ENCODE assay signal across 28 mouse cellular contexts in the genomic region with DNA sequence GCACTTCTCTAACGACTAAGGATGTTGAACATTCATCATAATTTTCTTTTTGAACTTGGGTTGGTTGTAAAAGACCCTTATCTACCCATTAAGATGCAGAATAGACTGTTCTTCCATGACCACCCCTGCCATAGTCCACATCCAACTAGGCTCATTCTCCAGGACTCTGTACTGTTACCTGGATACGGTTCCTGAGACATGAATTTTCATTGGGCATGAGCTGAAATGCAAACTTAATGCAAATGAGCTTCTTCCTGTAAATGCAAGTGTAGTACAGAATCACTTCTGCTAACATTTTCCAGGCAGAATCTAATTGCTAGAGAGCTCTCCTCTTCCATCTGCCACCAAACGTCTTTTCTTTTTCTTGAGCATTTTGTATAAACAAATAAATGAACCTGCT.
DNase-seq lines count a peak whose midpoint lies in the region; ATAC-seq and TF ChIP-seq lines count a peak whose summit lies in the region.
"Had no signal": no experiment of that assay in that cellular context is flagged by ENCODE, and none has a peak within 500 bp of the region (broad histone marks: within the 10 kb centered on the region; RNA-seq: fewer than 3 reads in every experiment).

No protein-coding gene starts in this region.

- H3K27me3 ChIP-seq in forebrain, embryonic 14.5 days (replicated peaks; ENCODE audit: control insufficient read depth, insufficient read depth, low read length): no peaks in the 10 kb centered on the region
- no peaks in the 10 kb centered on the region for H3K27me3 ChIP-seq in forebrain, embryonic 11.5 days (ENCODE audit: control insufficient read depth, insufficient read depth, low read length)
- no peaks in the 10 kb centered on the region for H3K27me3 ChIP-seq in hindbrain, postnatal 0 days (ENCODE audit: insufficient read depth, low read length)
- no peaks in the 10 kb centered on the region for H3K27me3 ChIP-seq in hindbrain, embryonic 12.5 days
- H3K27me3 ChIP-seq: embryonic facial prominence, embryonic 12.5 days; heart, embryonic 12.5 days; intestine, embryonic 15.5 days; limb, embryonic 12.5 days; liver, embryonic 15.5 days; neural tube, embryonic 12.5 days had no signal

- no peaks in the 10 kb centered on the region for H3K36me3 ChIP-seq in forebrain, embryonic 14.5 days (ENCODE audit: control insufficient read depth, insufficient read depth, low read length)
- no peaks in the 10 kb centered on the region for H3K36me3 ChIP-seq in forebrain, embryonic 11.5 days (ENCODE audit: control insufficient read depth, insufficient read depth, low read length)
- no peaks in the 10 kb centered on the region for H3K36me3 ChIP-seq in hindbrain, postnatal 0 days (ENCODE audit: insufficient read depth, low read length)
- no peaks in the 10 kb centered on the region for H3K36me3 ChIP-seq in hindbrain, embryonic 12.5 days
- H3K36me3 ChIP-seq: embryonic facial prominence, embryonic 12.5 days; G1E; heart, embryonic 12.5 days; intestine, embryonic 15.5 days; limb, embryonic 12.5 days; liver, embryonic 15.5 days; neural tube, embryonic 12.5 days had no signal

- H3K9ac ChIP-seq in forebrain, embryonic 14.5 days (ENCODE audit: low read length): no peak overlapping the region
- no peak overlapping the region for H3K9ac ChIP-seq in forebrain, embryonic 11.5 days (ENCODE audit: low read length)
- H3K9ac ChIP-seq in hindbrain, postnatal 0 days (replicated peaks; ENCODE audit: low read length): no peak overlapping the region
- H3K9ac ChIP-seq in hindbrain, embryonic 12.5 days: no peak overlapping the region
- H3K9ac ChIP-seq: embryonic facial prominence, embryonic 12.5 days; heart, embryonic 12.5 days; intestine, embryonic 15.5 days; limb, embryonic 12.5 days; liver, embryonic 15.5 days; lung, embryonic 14.5 days; neural tube, embryonic 12.5 days had no signal

- no peak overlapping the region for H3K4me3 ChIP-seq in forebrain, embryonic 14.5 days (ENCODE audit: low read depth, low read length)
- H3K4me3 ChIP-seq in forebrain, embryonic 11.5 days (ENCODE audit: low read depth, low read length): no peak overlapping the region
- H3K4me3 ChIP-seq in hindbrain, postnatal 0 days (ENCODE audit: low read length): no peak overlapping the region
- no peak overlapping the region for H3K4me3 ChIP-seq in hindbrain, embryonic 12.5 days
- H3K4me3 ChIP-seq: embryonic facial prominence, embryonic 12.5 days; heart, adult 2 months; heart, embryonic 12.5 days; intestine, embryonic 15.5 days; layer of hippocampus, adult 2 months; left cerebral cortex, adult 2 months; limb, embryonic 12.5 days; liver, embryonic 15.5 days; neural tube, embryonic 12.5 days had no signal

- DNase-seq in forebrain, embryonic 14.5 days (ENCODE audit: low spot score): peak; percentile 19
- no peak for DNase-seq in forebrain, embryonic 11.5 days (ENCODE audit: low spot score)
- no peak for DNase-seq in hindbrain, postnatal 0 days (ENCODE audit: low spot score)
- DNase-seq in right cerebral cortex, postnatal 10 days (ENCODE audit: low spot score in 2 of 2): peak; percentile 15 to 20
- DNase-seq in right cerebral cortex, adult 2 months (ENCODE audit: low spot score in 2 of 2): no peak
- DNase-seq in retina, postnatal 1 day: no peak
- DNase-seq: adrenal gland, adult 8-10 months; cerebellum, adult 11-12 months; cerebellum, adult 9-11 months; embryo, embryonic 11 days; heart, adult 2 months; kidney, adult 2 months; kidney, postnatal 36 days; lung, embryonic 14.5 days; lung, postnatal 14 days; thymus, adult 18-20 months; thymus, postnatal 25 days had no signal

- H3K4me1 ChIP-seq in forebrain, embryonic 14.5 days (ENCODE audit: control insufficient read depth, insufficient read depth, low read length): no peaks in the 10 kb centered on the region
- no peaks in the 10 kb centered on the region for H3K4me1 ChIP-seq in forebrain, embryonic 11.5 days (replicated peaks; ENCODE audit: control insufficient read depth, insufficient read depth, low read length)
- H3K4me1 ChIP-seq in hindbrain, postnatal 0 days (ENCODE audit: insufficient read depth, low read length): no peaks in the 10 kb centered on the region
- no peaks in the 10 kb centered on the region for H3K4me1 ChIP-seq in hindbrain, embryonic 12.5 days
- H3K4me1 ChIP-seq: embryonic facial prominence, embryonic 12.5 days; heart, embryonic 12.5 days; intestine, embryonic 15.5 days; limb, embryonic 12.5 days; liver, embryonic 15.5 days; neural tube, embryonic 12.5 days had no signal

- 61% methylated on average over 3 of the region's 3 CpGs for WGBS in forebrain, embryonic 14.5 days
- 78% methylated on average over 3 of the region's 3 CpGs for WGBS in forebrain, embryonic 11.5 days
- WGBS in hindbrain, postnatal 0 days: 49% methylated on average over 3 of the region's 3 CpGs
- WGBS in hindbrain, embryonic 12.5 days: 71% methylated on average over 3 of the region's 3 CpGs

- H3K27ac ChIP-seq in forebrain, embryonic 14.5 days (ENCODE audit: low read depth, low read length): no peak overlapping the region
- H3K27ac ChIP-seq in forebrain, embryonic 11.5 days (ENCODE audit: low read depth, low read length): no peak overlapping the region
- no peak overlapping the region for H3K27ac ChIP-seq in hindbrain, postnatal 0 days
- H3K27ac ChIP-seq in hindbrain, embryonic 12.5 days: no peak overlapping the region
- H3K27ac ChIP-seq: embryonic facial prominence, embryonic 12.5 days; heart, adult 2 months; intestine, embryonic 15.5 days; layer of hippocampus, adult 2 months; left cerebral cortex, adult 2 months; limb, embryonic 12.5 days; liver, embryonic 15.5 days; neural tube, embryonic 12.5 days; stomach, postnatal 0 days had no signal

- no peaks in the 10 kb centered on the region for H3K9me3 ChIP-seq in forebrain, embryonic 14.5 days (replicated peaks; ENCODE audit: control insufficient read depth, low read length)
- H3K9me3 ChIP-seq in forebrain, embryonic 11.5 days (ENCODE audit: control insufficient read depth, low read length): no peaks in the 10 kb centered on the region
- no peaks in the 10 kb centered on the region for H3K9me3 ChIP-seq in hindbrain, postnatal 0 days (ENCODE audit: low read length)
- no peaks in the 10 kb centered on the region for H3K9me3 ChIP-seq in hindbrain, embryonic 12.5 days (replicated peaks)
- H3K9me3 ChIP-seq: embryonic facial prominence, embryonic 12.5 days; G1E; heart, embryonic 12.5 days; intestine, embryonic 15.5 days; limb, embryonic 12.5 days; liver, embryonic 15.5 days; neural tube, embryonic 12.5 days had no signal

- peak; percentile 61; the same call in 1 of the 2 replicates for ATAC-seq in forebrain, embryonic 14.5 days
- ATAC-seq in forebrain, embryonic 11.5 days (replicated peaks; ENCODE audit: low FRiP score): no peak
- ATAC-seq in hindbrain, postnatal 0 days: peak; percentile 59; the same call in 1 of the 2 replicates
- ATAC-seq in hindbrain, embryonic 12.5 days (ENCODE audit: low FRiP score): no peak
- ATAC-seq: intestine, embryonic 15.5 days had no signal

- no peak for TF ChIP-seq CTCF in hindbrain, postnatal 0 days (IDR thresholded peaks at IDR 0.05; ENCODE audit: low read depth)

- H3K4me2 ChIP-seq in forebrain, embryonic 14.5 days (ENCODE audit: low read length): no peak overlapping the region
- no peak overlapping the region for H3K4me2 ChIP-seq in forebrain, embryonic 11.5 days (ENCODE audit: low read depth, low read length, severe bottlenecking)
- no peak overlapping the region for H3K4me2 ChIP-seq in hindbrain, postnatal 0 days (ENCODE audit: low read depth, low read length)
- no peak overlapping the region for H3K4me2 ChIP-seq in hindbrain, embryonic 12.5 days (replicated peaks)
- H3K4me2 ChIP-seq: embryonic facial prominence, embryonic 12.5 days; heart, embryonic 12.5 days; intestine, embryonic 15.5 days; limb, embryonic 12.5 days; liver, embryonic 15.5 days; lung, embryonic 14.5 days; neural tube, embryonic 12.5 days had no signal

Comparison
In these comparisons a context has a peak if more than half of its experiments do, and no peak if none do; other contexts are left out.
1. ATAC-seq: peak in forebrain, embryonic 14.5 days (single experiment) and hindbrain, postnatal 0 days (single experiment); none in forebrain, embryonic 11.5 days (single experiment) and hindbrain, embryonic 12.5 days (single experiment).
2. DNase-seq: peak in forebrain, embryonic 14.5 days (single experiment) and right cerebral cortex, postnatal 10 days (2 of 2); none in forebrain, embryonic 11.5 days (single experiment), hindbrain, postnatal 0 days (single experiment), right cerebral cortex, adult 2 months (0 of 2) and retina, postnatal 1 day (single experiment).